Mouse (Mus musculus): ENCODE data around the gene Ctdspl. TPM values are rescaled to one million over a fixed set of nuclear protein-coding genes. Genes with fewer than 3 reads are reported as not detected.

Gene Ctdspl
- total RNA-seq, 2 experiments from 2014 or later, result 8.1 to 19.4 TPM

- peak; percentile 42 for ATAC-seq (replicated peaks; ENCODE audit: poor library complexity)
These were observed 6.5 kb upstream of the Ctdspl start for GRCm38 (mm10) chr9:118919672-118920186.

GRCm38 (mm10) chr9:118920798-118921515, 5.3 kb upstream of the Ctdspl start:
- peak; percentile 60 for ATAC-seq (replicated peaks; ENCODE audit: poor library complexity)

GRCm38 (mm10) chr9:118921926-118922325, 4.3 kb upstream of the Ctdspl start:
- ATAC-seq (replicated peaks; ENCODE audit: poor library complexity), result no peak

GRCm38 (mm10) chr9:118924554-118925085, 1.6 kb upstream of the Ctdspl start:
- no peak for ATAC-seq (replicated peaks; ENCODE audit: poor library complexity)

GRCm38 (mm10) chr9:118925286-118926110, 755 bp upstream of the Ctdspl start:
- peak; percentile 72 for ATAC-seq (replicated peaks; ENCODE audit: poor library complexity)

GRCm38 (mm10) chr9:118926688-118927321, 552 bp downstream of the Ctdspl start:
- ATAC-seq (replicated peaks; ENCODE audit: poor library complexity), result peak; percentile 10; the same call in 1 of the 2 replicates

- ATAC-seq (replicated peaks; ENCODE audit: poor library complexity), result peak; percentile 60
These were observed 1.2 kb downstream of the Ctdspl start for GRCm38 (mm10) chr9:118927501-118927900.

- ATAC-seq (replicated peaks; ENCODE audit: poor library complexity), result no peak
These were observed 1.8 kb downstream of the Ctdspl start for GRCm38 (mm10) chr9:118928007-118928406.

GRCm38 (mm10) chr9:118928656-118929055, 2.4 kb downstream of the Ctdspl start:
- ATAC-seq (replicated peaks; ENCODE audit: poor library complexity), result no peak

GRCm38 (mm10) chr9:118930611-118931010, 4.4 kb downstream of the Ctdspl start:
- no peak for ATAC-seq (replicated peaks; ENCODE audit: poor library complexity)

- no peak for ATAC-seq (replicated peaks; ENCODE audit: poor library complexity)
These were observed 7.5 kb downstream of the Ctdspl start for GRCm38 (mm10) chr9:118933800-118934199.

- no peak for ATAC-seq (replicated peaks; ENCODE audit: poor library complexity)
These were observed 8.1 kb downstream of the Ctdspl start for GRCm38 (mm10) chr9:118934319-118934718.

GRCm38 (mm10) chr9:118935098-118935497, 8.8 kb downstream of the Ctdspl start:
- no peak for ATAC-seq (replicated peaks; ENCODE audit: poor library complexity)

- no peak for ATAC-seq (replicated peaks; ENCODE audit: poor library complexity)
These were observed 9.8 kb downstream of the Ctdspl start for GRCm38 (mm10) chr9:118936071-118936470.

- no peak for ATAC-seq (replicated peaks; ENCODE audit: poor library complexity)
These were observed 11.3 kb downstream of the Ctdspl start for GRCm38 (mm10) chr9:118937515-118937914.

GRCm38 (mm10) chr9:118939410-118939809, 13.2 kb downstream of the Ctdspl start:
- ATAC-seq (replicated peaks; ENCODE audit: poor library complexity), result no peak

- ATAC-seq (replicated peaks; ENCODE audit: poor library complexity), result no peak
These were observed 13.6 kb downstream of the Ctdspl start for GRCm38 (mm10) chr9:118939831-118940230.

- ATAC-seq (replicated peaks; ENCODE audit: poor library complexity), result no peak
These were observed 14.4 kb downstream of the Ctdspl start for GRCm38 (mm10) chr9:118940591-118941207.

GRCm38 (mm10) chr9:118942030-118942429, 15.8 kb downstream of the Ctdspl start:
- no peak for ATAC-seq (replicated peaks; ENCODE audit: poor library complexity)

- peak; percentile 56 for ATAC-seq (replicated peaks; ENCODE audit: poor library complexity)
These were observed 17.7 kb downstream of the Ctdspl start for GRCm38 (mm10) chr9:118943941-118944340.

GRCm38 (mm10) chr9:118944388-118944787, 18.1 kb downstream of the Ctdspl start:
- peak; percentile 65 for ATAC-seq (replicated peaks; ENCODE audit: poor library complexity)
